Comparison of ENCODE assay signal across 13 mouse cellular contexts in genomic region chr6:55394854-55395253, GRCm38 (mm10). TPM values are rescaled to one million over a fixed set of nuclear protein-coding genes. Genes with fewer than 3 reads are reported as not detected.
DNase-seq lines count a peak whose midpoint lies in the region; ATAC-seq lines count a peak whose summit lies in the region.
"Had no signal": no experiment of that assay in that cellular context is flagged by ENCODE, and none has a peak within 500 bp of the region (broad histone marks: within the 10 kb centered on the region; RNA-seq: fewer than 3 reads in every experiment).

No protein-coding gene starts in this region.

- DNase-seq in urinary bladder, adult 2 months (ENCODE audit: low spot score): peak; percentile 15
- no peak for DNase-seq in urinary bladder, adult 18-20 months (ENCODE audit: low spot score in 2 of 2)
- peak; percentile 75 to 85 for DNase-seq in frontal cortex, postnatal 36 days (ENCODE audit: low spot score in 2 of 2)
- DNase-seq in left cerebral cortex, adult 8-10 months (ENCODE audit: low spot score in 2 of 2): peak; percentile 40 to 89
- DNase-seq in telencephalon, adult 2 months (ENCODE audit: low read depth, low spot score): peak; percentile 83
- no peak for DNase-seq in liver, embryonic 11.5 days (ENCODE audit: low spot score)
- DNase-seq: heart, adult 18-20 months had no signal

- H3K9ac ChIP-seq in liver, embryonic 11.5 days (ENCODE audit: low read depth, low read length): no peak overlapping the region
- H3K9ac ChIP-seq: embryonic facial prominence, embryonic 12.5 days; liver, embryonic 14.5 days; midbrain, embryonic 12.5 days had no signal

- no peak overlapping the region for H3K4me3 ChIP-seq in liver, embryonic 11.5 days (ENCODE audit: low read depth, low read length)
- H3K4me3 ChIP-seq: embryonic facial prominence, embryonic 12.5 days; midbrain, embryonic 12.5 days had no signal

- no peaks in the 10 kb centered on the region for H3K9me3 ChIP-seq in liver, embryonic 11.5 days (ENCODE audit: control insufficient read depth, low read length)
- H3K9me3 ChIP-seq: embryonic facial prominence, embryonic 12.5 days; midbrain, embryonic 12.5 days had no signal

- ATAC-seq in liver, embryonic 11.5 days (replicated peaks; ENCODE audit: low FRiP score): no peak
- ATAC-seq in monocyte, adult 5-6 weeks (replicated peaks; ENCODE audit: insufficient number of reproducible peaks, low FRiP score, low TSS enrichment, poor library complexity, severe bottlenecking): no peak
- no peak for ATAC-seq in megakaryocyte-erythroid progenitor cell, adult 5-6 weeks (replicated peaks; ENCODE audit: low FRiP score, low TSS enrichment, poor library complexity, severe bottlenecking)

- no peak overlapping the region for H3K4me2 ChIP-seq in liver, embryonic 11.5 days
- H3K4me2 ChIP-seq: embryonic facial prominence, embryonic 12.5 days; midbrain, embryonic 12.5 days had no signal

- WGBS in liver, embryonic 11.5 days: 80% methylated on average over 10 of the region's 10 CpGs

- H3K36me3 ChIP-seq in liver, embryonic 11.5 days (ENCODE audit: control insufficient read depth, insufficient read depth, low read length): no peaks in the 10 kb centered on the region
- H3K36me3 ChIP-seq: embryonic facial prominence, embryonic 12.5 days; midbrain, embryonic 12.5 days had no signal

- no peak overlapping the region for H3K27ac ChIP-seq in liver, embryonic 11.5 days (ENCODE audit: low read depth, low read length)
- H3K27ac ChIP-seq: embryonic facial prominence, embryonic 12.5 days; liver, embryonic 14.5 days; midbrain, embryonic 12.5 days had no signal

- no peaks in the 10 kb centered on the region; the same call in 1 of the 2 replicates for H3K4me1 ChIP-seq in liver, embryonic 11.5 days (replicated peaks; ENCODE audit: control insufficient read depth, insufficient read depth, low read length)

- H3K27me3 ChIP-seq in liver, embryonic 11.5 days (replicated peaks; ENCODE audit: control insufficient read depth, insufficient read depth, low read length): peaks cover 8% of the 10 kb centered on the region
- H3K27me3 ChIP-seq: embryonic facial prominence, embryonic 12.5 days had no signal

RNA-seq across cellular contexts. Expression of gene Ghrhr, which starts 18.8 kb away (rescaled TPM):
- not detected in 2 replicates for polyA plus RNA-seq in urinary bladder, adult 2 months (2012; rRNA removed)
- total RNA-seq in left cerebral cortex, adult 8-10 months (2022): not detected
- polyA plus RNA-seq in liver, embryonic 11.5 days (2014; fragmentation: Nextera tagmentation; extraction: Ambion mirVana): not detected in 2 replicates
- total RNA-seq in monocyte, adult 5-6 weeks (2017): not detected in 3 replicates
- total RNA-seq in megakaryocyte-erythroid progenitor cell, adult 5-6 weeks (2014; fragmentation: Nextera tagmentation): not detected in 2 replicates
- not detected in 2 replicates for total RNA-seq in megakaryocyte-erythroid progenitor cell, adult 5-6 weeks (2017)
- total RNA-seq: heart, adult 18-20 months had no signal
- polyA plus RNA-seq: embryonic facial prominence, embryonic 12.5 days; kidney, embryonic 14.5 days; midbrain, embryonic 12.5 days had no signal

RNA-seq across cellular contexts. Expression of gene Adcyap1r1, which starts 56.9 kb away (rescaled TPM):
- 5.8 and 8.6 TPM in 2 replicates for polyA plus RNA-seq in urinary bladder, adult 2 months (2012; rRNA removed)
- 100 to 1,000 TPM; 119 to 131 (median 123) TPM for total RNA-seq in left cerebral cortex, adult 8-10 months (2022)
- polyA plus RNA-seq in liver, embryonic 11.5 days (2014; fragmentation: Nextera tagmentation; extraction: Ambion mirVana): 0.33 and 0.78 TPM in 2 replicates
- not detected in 3 replicates for total RNA-seq in monocyte, adult 5-6 weeks (2017)
- not detected in 2 replicates for total RNA-seq in megakaryocyte-erythroid progenitor cell, adult 5-6 weeks (2014; fragmentation: Nextera tagmentation)
- not detected in 2 replicates for total RNA-seq in megakaryocyte-erythroid progenitor cell, adult 5-6 weeks (2017)

RNA-seq across cellular contexts. Expression of gene Aqp1, which starts 58.6 kb away (rescaled TPM):
- 444 and 459 TPM in 2 replicates for polyA plus RNA-seq in urinary bladder, adult 2 months (2012; rRNA removed)
- total RNA-seq in left cerebral cortex, adult 8-10 months (2022): 1 to 10 TPM in 3 of 4 experiments, under 1 TPM in 1; 0.59 to 4.8 (median 1.4) TPM
- 6.1 and 8.0 TPM in 2 replicates for polyA plus RNA-seq in liver, embryonic 11.5 days (2014; fragmentation: Nextera tagmentation; extraction: Ambion mirVana)
- total RNA-seq in monocyte, adult 5-6 weeks (2017): 2.6 TPM in 1 of 3 replicates, not detected in the others
- total RNA-seq in megakaryocyte-erythroid progenitor cell, adult 5-6 weeks (2014; fragmentation: Nextera tagmentation): 441 and 451 TPM in 2 replicates
- 409 and 437 TPM in 2 replicates for total RNA-seq in megakaryocyte-erythroid progenitor cell, adult 5-6 weeks (2017)

Comparison
In these comparisons a context has a peak if more than half of its experiments do, and no peak if none do; other contexts are left out.
1. DNase-seq: peak in urinary bladder, adult 2 months (single experiment), frontal cortex, postnatal 36 days (2 of 2), left cerebral cortex, adult 8-10 months (2 of 2) and telencephalon, adult 2 months (single experiment); none in urinary bladder, adult 18-20 months (0 of 2) and liver, embryonic 11.5 days (single experiment).
2. RNA of gene Adcyap1r1, which starts 56.9 kb away (total RNA-seq): 119 to 131 TPM in left cerebral cortex, adult 8-10 months; not detected in monocyte, adult 5-6 weeks and not detected in megakaryocyte-erythroid progenitor cell, adult 5-6 weeks; every median in the first group is over 100 times any median in the second.
3. RNA of gene Aqp1, which starts 58.6 kb away (total RNA-seq): 409 to 451 TPM in megakaryocyte-erythroid progenitor cell, adult 5-6 weeks; 0.59 to 4.8 TPM in left cerebral cortex, adult 8-10 months and 2.6 TPM in monocyte, adult 5-6 weeks; every median in the first group is over 10 times any median in the second.